Mouse (Mus musculus): ENCODE data around the gene Gstp2. TPM values are rescaled to one million over a fixed set of nuclear protein-coding genes. Genes with fewer than 3 reads are reported as not detected.

The Gstp2 gene
- polyA plus RNA-seq, 1 experiment from 2014 or later: 2.9 TPM

GRCm38 (mm10) chr19:4087090-4087489 lies 41.3 kb upstream of the Gstp2 start:
- Histone ChIP-seq H3K36me3 (ENCODE audit: control insufficient read depth, insufficient read depth, low read length) (no peaks in the 10 kb centered on the region), H3K9me3 (ENCODE audit: control insufficient read depth, low read length) (no peaks in the 10 kb centered on the region), H3K9ac (ENCODE audit: low read depth, low read length) (no peak overlapping the region), H3K27me3 (ENCODE audit: control insufficient read depth, insufficient read depth, low read length) (no peaks in the 10 kb centered on the region), H3K4me2 (replicated peaks; ENCODE audit: low read depth, low read length) (no peak overlapping the region), H3K4me3 (ENCODE audit: low read depth, low read length) (no peak overlapping the region), H3K27ac (ENCODE audit: low read depth, low read length) (no peak overlapping the region), H3K4me1 (replicated peaks; ENCODE audit: control insufficient read depth, insufficient read depth, low read length) (no peaks in the 10 kb centered on the region)
- ATAC-seq (ENCODE audit: low FRiP score) (no peak), DNase-seq (ENCODE audit: low spot score) (no peak)
- WGBS: 88% methylated on average over 5 of the region's 5 CpGs

GRCm38 (mm10) chr19:4086156-4086555 lies 40.3 kb upstream of the Gstp2 start:
- Histone ChIP-seq H3K9ac (ENCODE audit: low read depth, low read length) (no peak overlapping the region), H3K4me3 (ENCODE audit: low read depth, low read length) (no peak overlapping the region), H3K27ac (ENCODE audit: low read depth, low read length) (no peak overlapping the region), H3K4me2 (replicated peaks; ENCODE audit: low read depth, low read length) (no peak overlapping the region), H3K27me3 (ENCODE audit: control insufficient read depth, insufficient read depth, low read length) (no peaks in the 10 kb centered on the region), H3K36me3 (ENCODE audit: control insufficient read depth, insufficient read depth, low read length) (no peaks in the 10 kb centered on the region), H3K9me3 (ENCODE audit: control insufficient read depth, low read length) (no peaks in the 10 kb centered on the region), H3K4me1 (replicated peaks; ENCODE audit: control insufficient read depth, insufficient read depth, low read length) (no peaks in the 10 kb centered on the region)
- ATAC-seq (ENCODE audit: low FRiP score) (no peak), DNase-seq (ENCODE audit: low spot score) (no peak)
- WGBS: 91% methylated on average over 15 of the region's 15 CpGs

- H3K9ac ChIP-seq (ENCODE audit: low read depth, low read length): no peak overlapping the region
- WGBS: 85% methylated on average over 1 of the region's 1 CpGs
- no peaks in the 10 kb centered on the region for H3K27me3 ChIP-seq (ENCODE audit: control insufficient read depth, insufficient read depth, low read length)
- H3K9me3 ChIP-seq (ENCODE audit: control insufficient read depth, low read length): no peaks in the 10 kb centered on the region
- H3K4me2 ChIP-seq (replicated peaks; ENCODE audit: low read depth, low read length): no peak overlapping the region
- no peak overlapping the region for H3K27ac ChIP-seq (ENCODE audit: low read depth, low read length)
- no peaks in the 10 kb centered on the region for H3K36me3 ChIP-seq (ENCODE audit: control insufficient read depth, insufficient read depth, low read length)
- H3K4me3 ChIP-seq (ENCODE audit: low read depth, low read length): no peak overlapping the region
- DNase-seq (ENCODE audit: low spot score) (no peak), ATAC-seq (ENCODE audit: low FRiP score) (no peak)
- no peaks in the 10 kb centered on the region for H3K4me1 ChIP-seq (replicated peaks; ENCODE audit: control insufficient read depth, insufficient read depth, low read length)
Measured at GRCm38 (mm10) chr19:4084984-4085383, 39.2 kb upstream of the Gstp2 start.

- Histone ChIP-seq H3K4me2 (replicated peaks; ENCODE audit: low read depth, low read length) (no peak overlapping the region), H3K4me3 (ENCODE audit: low read depth, low read length) (no peak overlapping the region), H3K9me3 (ENCODE audit: control insufficient read depth, low read length) (no peaks in the 10 kb centered on the region), H3K36me3 (ENCODE audit: control insufficient read depth, insufficient read depth, low read length) (no peaks in the 10 kb centered on the region), H3K27ac (ENCODE audit: low read depth, low read length) (no peak overlapping the region), H3K4me1 (replicated peaks; ENCODE audit: control insufficient read depth, insufficient read depth, low read length) (no peaks in the 10 kb centered on the region), H3K9ac (ENCODE audit: low read depth, low read length) (no peak overlapping the region), H3K27me3 (ENCODE audit: control insufficient read depth, insufficient read depth, low read length) (no peaks in the 10 kb centered on the region)
- DNase-seq (ENCODE audit: low spot score) (no peak), ATAC-seq (ENCODE audit: low FRiP score) (no peak)
- WGBS: 28% methylated on average over 8 of the region's 8 CpGs
Measured at GRCm38 (mm10) chr19:4083826-4084225, 38.0 kb upstream of the Gstp2 start.

GRCm38 (mm10) chr19:4083316-4083715 lies 37.5 kb upstream of the Gstp2 start:
- ATAC-seq (ENCODE audit: low FRiP score) (no peak), DNase-seq (ENCODE audit: low spot score) (no peak)
- H3K4me2 ChIP-seq (replicated peaks; ENCODE audit: low read depth, low read length): no peak overlapping the region
- no peaks in the 10 kb centered on the region for H3K36me3 ChIP-seq (ENCODE audit: control insufficient read depth, insufficient read depth, low read length)
- 75% methylated on average over 7 of the region's 7 CpGs for WGBS
- H3K9me3 ChIP-seq (ENCODE audit: control insufficient read depth, low read length): no peaks in the 10 kb centered on the region
- no peaks in the 10 kb centered on the region for H3K27me3 ChIP-seq (ENCODE audit: control insufficient read depth, insufficient read depth, low read length)
- H3K4me1 ChIP-seq (replicated peaks; ENCODE audit: control insufficient read depth, insufficient read depth, low read length): no peaks in the 10 kb centered on the region
- H3K27ac ChIP-seq (ENCODE audit: low read depth, low read length): no peak overlapping the region
- no peak overlapping the region for H3K4me3 ChIP-seq (ENCODE audit: low read depth, low read length)
- no peak overlapping the region for H3K9ac ChIP-seq (ENCODE audit: low read depth, low read length)

- Histone ChIP-seq H3K9ac (ENCODE audit: low read depth, low read length) (no peak overlapping the region), H3K9me3 (ENCODE audit: control insufficient read depth, low read length) (no peaks in the 10 kb centered on the region), H3K27ac (ENCODE audit: low read depth, low read length) (no peak overlapping the region), H3K4me1 (replicated peaks; ENCODE audit: control insufficient read depth, insufficient read depth, low read length) (no peaks in the 10 kb centered on the region), H3K36me3 (ENCODE audit: control insufficient read depth, insufficient read depth, low read length) (no peaks in the 10 kb centered on the region), H3K4me2 (replicated peaks; ENCODE audit: low read depth, low read length) (no peak overlapping the region), H3K4me3 (ENCODE audit: low read depth, low read length) (no peak overlapping the region), H3K27me3 (ENCODE audit: control insufficient read depth, insufficient read depth, low read length) (no peaks in the 10 kb centered on the region)
- DNase-seq (ENCODE audit: low spot score) (no peak), ATAC-seq (ENCODE audit: low FRiP score) (no peak)
- WGBS: 82% methylated on average over 11 of the region's 11 CpGs
Measured at GRCm38 (mm10) chr19:4082219-4082965, 36.6 kb upstream of the Gstp2 start.

- Histone ChIP-seq H3K36me3 (ENCODE audit: control insufficient read depth, insufficient read depth, low read length) (no peaks in the 10 kb centered on the region), H3K9ac (ENCODE audit: low read depth, low read length) (no peak within 1 kb of the TSS), H3K9me3 (ENCODE audit: control insufficient read depth, low read length) (no peaks in the 10 kb centered on the region), H3K27me3 (ENCODE audit: control insufficient read depth, insufficient read depth, low read length) (no peaks in the 10 kb centered on the region), H3K4me1 (replicated peaks; ENCODE audit: control insufficient read depth, insufficient read depth, low read length) (no peaks in the 10 kb centered on the region), H3K27ac (ENCODE audit: low read depth, low read length) (no peak within 1 kb of the TSS), H3K4me2 (replicated peaks; ENCODE audit: low read depth, low read length) (no peak within 1 kb of the TSS), H3K4me3 (ENCODE audit: low read depth, low read length) (no peak within 1 kb of the TSS)
- WGBS: 66% methylated on average over 3 of the region's 3 CpGs
- DNase-seq (ENCODE audit: low spot score) (no peak), ATAC-seq (ENCODE audit: low FRiP score) (no peak)
Measured at GRCm38 (mm10) chr19:4081394-4081793, 35.6 kb upstream of the Gstp2 start, which contains the start of gene Cabp2. TSS of gene Cabp2 (plus strand) at chr19:4081578.

- WGBS: 67% methylated on average over 8 of the region's 8 CpGs
- ATAC-seq (ENCODE audit: low FRiP score) (no peak), DNase-seq (ENCODE audit: low spot score) (no peak)
Measured at GRCm38 (mm10) chr19:4080511-4081009, 34.7 kb upstream of the Gstp2 start.

GRCm38 (mm10) chr19:4079594-4079993 lies 33.8 kb upstream of the Gstp2 start:
- no peak overlapping the region for H3K27ac ChIP-seq (ENCODE audit: low read depth, low read length)
- no peak for DNase-seq (ENCODE audit: low spot score)
- H3K9ac ChIP-seq (ENCODE audit: low read depth, low read length): no peak overlapping the region
- H3K36me3 ChIP-seq (ENCODE audit: control insufficient read depth, insufficient read depth, low read length): no peaks in the 10 kb centered on the region
- no peak overlapping the region for H3K4me3 ChIP-seq (ENCODE audit: low read depth, low read length)
- 94% methylated on average over 1 of the region's 1 CpGs for WGBS
- no peaks in the 10 kb centered on the region for H3K4me1 ChIP-seq (replicated peaks; ENCODE audit: control insufficient read depth, insufficient read depth, low read length)
- H3K27me3 ChIP-seq (ENCODE audit: control insufficient read depth, insufficient read depth, low read length): no peaks in the 10 kb centered on the region
- H3K9me3 ChIP-seq (ENCODE audit: control insufficient read depth, low read length): no peaks in the 10 kb centered on the region
- no peak overlapping the region for H3K4me2 ChIP-seq (replicated peaks; ENCODE audit: low read depth, low read length)
- ATAC-seq (ENCODE audit: low FRiP score): no peak

More at GRCm38 (mm10) chr19:4080511-4081009, 34.7 kb upstream of the Gstp2 start:
- no peaks in the 10 kb centered on the region for H3K9me3 ChIP-seq (ENCODE audit: control insufficient read depth, low read length)
- no peaks in the 10 kb centered on the region for H3K27me3 ChIP-seq (ENCODE audit: control insufficient read depth, insufficient read depth, low read length)
- H3K9ac ChIP-seq (ENCODE audit: low read depth, low read length): no peak overlapping the region
- no peaks in the 10 kb centered on the region for H3K4me1 ChIP-seq (replicated peaks; ENCODE audit: control insufficient read depth, insufficient read depth, low read length)
- H3K4me3 ChIP-seq (ENCODE audit: low read depth, low read length): no peak overlapping the region
- H3K4me2 ChIP-seq (replicated peaks; ENCODE audit: low read depth, low read length): no peak overlapping the region
- no peaks in the 10 kb centered on the region for H3K36me3 ChIP-seq (ENCODE audit: control insufficient read depth, insufficient read depth, low read length)
- no peak overlapping the region for H3K27ac ChIP-seq (ENCODE audit: low read depth, low read length)
